Mouse (Mus musculus) liver, adult 2 months (tissue): ENCODE measurements around the gene Nup188. TPM values are rescaled to one million over a fixed set of nuclear protein-coding genes. Genes with fewer than 3 reads are reported as not detected.

Experiments used
- DNase-seq: peaks from one replicate; pipeline ENCODE4 v3.0.0-alpha.2; 2011; ENCODE audit warnings: low read depth, low spot score; ENCODE audit errors: extremely low read depth
- H3K27ac ChIP-seq: fragments of 200-500 bp; replicated peaks from 2 replicates; pipeline ENCODE4 v1.5.1; 2012; ENCODE audit warnings: low read depth, mild to moderate bottlenecking, control low read depth, inconsistent platforms, low read length; ENCODE audit not compliant: insufficient read depth
- H3K27me3 ChIP-seq: fragments of 200-500 bp; 2 replicates; pipeline ENCODE4 v1.6.1; 2012; ENCODE audit warnings: mild to moderate bottlenecking, moderate library complexity, low read length, inconsistent platforms; ENCODE audit not compliant: control insufficient read depth, insufficient read depth
- H3K36me3 ChIP-seq: fragments of 200-500 bp; 2 replicates; pipeline ENCODE4 v1.6.1; 2012; ENCODE audit warnings: low read length, inconsistent platforms; ENCODE audit not compliant: control insufficient read depth, insufficient read depth
- H3K4me1 ChIP-seq: fragments of 200-500 bp; 2 replicates; pipeline ENCODE4 v1.6.1; 2011; ENCODE audit warnings: low read length; ENCODE audit not compliant: control insufficient read depth, insufficient read depth
- H3K4me3 ChIP-seq: fragments of 200-500 bp; 2 replicates; pipeline ENCODE4 v1.5.1; 2011; ENCODE audit warnings: low read depth, mild to moderate bottlenecking, control low read depth, low read length, moderate library complexity; ENCODE audit not compliant: insufficient read depth
- H3K79me2 ChIP-seq: fragments of 200-500 bp; 2 replicates; pipeline ENCODE4 v1.6.1; 2012; ENCODE audit warnings: inconsistent platforms, mild to moderate bottlenecking, low read length, moderate library complexity; ENCODE audit not compliant: control insufficient read depth, insufficient read depth
- H3K9ac ChIP-seq: fragments of 200-500 bp; 2 replicates; pipeline ENCODE4 v1.6.1; 2012; ENCODE audit warnings: low read depth, mild to moderate bottlenecking, control low read depth, inconsistent platforms, low read length
- CTCF ChIP-seq: fragments of 200-500 bp; IDR thresholded peaks from 2 replicates; pipeline ENCODE4 v1.5.1; 2011; ENCODE audit warnings: low read depth, low read length, control low read depth
- POLR2A ChIP-seq: fragments of 200-500 bp; IDR thresholded peaks from 2 replicates; pipeline ENCODE4 v1.6.1; 2011; ENCODE audit warnings: low read length, control low read depth; ENCODE audit not compliant: insufficient read depth; ENCODE audit errors: extremely low read depth
- WGBS: fragments of 180-500 bp; shearing (Covaris S2); methylation state at CpG from one replicate; pipeline ENCODE4 v1.1.7; 2018; 5-methylcytosine and 5-hydroxymethylcytosine counted together
- polyA plus RNA-seq: library from polyadenylated mRNA; depleted of rRNA; stranded (reverse); fragments of >200 nt; gene quantifications from 2 replicates; pipeline ENCODE4 v1.2.3, GENCODE M21; 2012
- total RNA-seq: library from RNA; depleted of rRNA; stranded (reverse); fragments of >200 nt; gene quantifications from 2 replicates; pipeline ENCODE4 v1.2.3, GENCODE M21; 2014

The Nup188 gene
- total and polyA plus RNA-seq, 2 experiments: 4.1 to 9.6 TPM

DNA sequence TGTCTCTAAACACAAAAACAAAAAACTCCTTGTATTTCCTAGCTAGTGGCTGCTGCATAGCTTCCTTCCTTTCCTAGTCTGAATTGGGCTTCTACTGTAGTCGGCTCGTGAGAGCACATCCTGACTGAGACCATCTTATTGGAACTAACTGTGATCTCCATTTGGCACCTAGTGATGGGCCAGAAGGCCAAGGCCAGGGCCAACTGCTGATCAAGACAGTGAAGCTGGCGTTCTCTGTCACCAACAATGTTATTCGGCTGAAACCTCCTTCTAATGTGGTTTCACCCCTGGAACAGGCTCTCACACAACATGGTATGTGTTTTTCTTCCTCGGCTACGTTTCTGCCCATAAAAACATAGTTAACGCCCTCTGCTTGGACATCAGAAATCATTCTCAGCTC is 41.1 kb downstream of the Nup188 start:
- Histone ChIP-seq H3K9ac (no peak overlapping the region), H3K36me3 (peaks cover 44% of the 10 kb centered on the region), H3K79me2 (no peaks in the 10 kb centered on the region), H3K27ac (no peak overlapping the region), H3K27me3 (no peaks in the 10 kb centered on the region), H3K4me1 (no peaks in the 10 kb centered on the region), H3K4me3 (no peak overlapping the region)
- TF ChIP-seq CTCF: no peak
- WGBS: 92% methylated on average over 7 of the region's 7 CpGs
- DNase-seq: no peak

DNA sequence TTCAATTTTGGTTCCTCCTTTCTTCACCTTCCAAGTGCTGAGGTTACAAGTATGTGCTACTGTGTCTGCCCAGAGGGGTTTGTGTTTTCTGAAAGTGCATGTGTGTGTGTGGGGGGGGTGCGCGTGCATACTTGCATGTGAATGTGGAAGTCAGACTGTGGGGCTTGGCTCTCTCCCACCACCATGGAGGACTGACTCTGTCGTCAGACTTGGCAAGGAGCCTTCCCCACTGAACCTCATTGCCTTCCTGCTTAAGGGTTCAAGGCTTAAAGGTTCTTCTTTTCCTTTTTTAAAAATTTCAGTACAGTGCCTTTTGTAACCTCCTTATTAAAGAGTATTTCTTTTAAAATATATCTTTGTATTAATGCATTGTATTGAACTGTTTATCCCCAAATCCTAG is 42.6 kb downstream of the Nup188 start:
- Histone ChIP-seq H3K36me3 (peaks cover 38% of the 10 kb centered on the region), H3K79me2 (no peaks in the 10 kb centered on the region), H3K4me3 (no peak overlapping the region), H3K27ac (no peak overlapping the region), H3K9ac (no peak overlapping the region), H3K27me3 (no peaks in the 10 kb centered on the region), H3K4me1 (no peaks in the 10 kb centered on the region)
- TF ChIP-seq POLR2A (no peak), CTCF (no peak)
- WGBS: 73% methylated on average over 3 of the region's 3 CpGs
- DNase-seq: no peak

DNA sequence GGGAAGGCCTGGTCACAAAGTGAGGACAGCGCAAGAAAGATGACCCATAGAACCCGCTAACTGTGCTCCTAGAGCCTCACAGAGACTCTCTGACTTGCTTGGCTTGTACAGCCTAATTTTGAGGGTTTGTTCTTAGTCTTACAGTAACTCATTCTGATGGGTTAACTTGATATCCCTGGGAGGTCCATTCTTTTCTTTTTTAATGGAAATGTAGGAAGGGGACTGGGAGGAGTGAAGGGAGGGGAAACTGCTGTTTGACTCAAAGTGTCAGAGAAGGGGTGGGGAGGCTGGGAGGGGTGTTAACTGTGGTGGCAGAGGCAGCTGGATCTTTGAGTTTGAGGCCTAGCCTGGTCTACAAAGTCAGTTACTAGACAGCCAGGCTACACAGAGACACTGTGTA is 49.1 kb downstream of the Nup188 start:
- Histone ChIP-seq H3K27ac (no peak overlapping the region), H3K9ac (no peak overlapping the region), H3K79me2 (no peaks in the 10 kb centered on the region), H3K4me3 (no peak overlapping the region), H3K36me3 (peaks cover 18% of the 10 kb centered on the region), H3K4me1 (no peaks in the 10 kb centered on the region), H3K27me3 (no peaks in the 10 kb centered on the region)
- no peak for TF ChIP-seq CTCF
- TF ChIP-seq POLR2A: no peak
- no peak for DNase-seq
- 96% methylated on average over 2 of the region's 2 CpGs for WGBS

DNA sequence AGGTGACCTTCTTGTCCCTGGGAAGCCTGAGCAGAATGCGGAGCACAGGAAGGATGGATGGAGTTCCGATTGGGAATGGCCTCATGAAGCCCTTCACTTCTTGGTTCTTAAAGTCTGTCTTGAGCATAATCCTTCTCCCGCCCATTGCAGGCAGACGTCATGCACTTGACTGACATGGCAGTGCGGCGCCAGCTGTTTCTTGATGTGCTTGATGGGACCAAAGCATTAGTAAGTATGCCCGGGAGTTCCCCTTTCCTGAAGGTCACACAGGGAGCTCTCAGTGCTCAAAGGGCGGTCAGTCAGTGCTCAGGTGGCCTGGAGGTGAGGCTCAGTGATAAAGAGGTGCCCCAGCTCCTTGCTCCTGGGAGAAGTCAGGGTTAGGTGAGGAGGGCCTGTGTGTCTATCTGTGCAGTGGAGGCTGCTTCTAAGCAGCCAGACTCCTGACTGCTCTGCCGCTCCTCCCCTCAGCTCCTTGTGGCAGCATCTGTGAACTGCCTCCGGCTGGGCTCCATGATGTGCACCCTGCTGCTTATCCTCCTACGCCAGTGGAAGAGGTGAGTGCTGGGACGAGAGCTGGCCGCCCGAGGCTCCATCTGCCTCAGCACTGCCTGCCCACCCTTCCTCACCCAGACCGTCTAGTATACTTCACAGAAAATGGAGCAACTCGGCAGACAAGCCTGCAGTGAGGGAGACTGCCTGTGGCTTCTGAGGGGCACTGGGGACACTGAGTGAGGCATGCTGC is 50.1 kb downstream of the Nup188 start:
- Histone ChIP-seq H3K27ac (no peak overlapping the region), H3K27me3 (no peaks in the 10 kb centered on the region), H3K4me1 (no peaks in the 10 kb centered on the region), H3K9ac (no peak overlapping the region), H3K36me3 (peaks cover 20% of the 10 kb centered on the region), H3K79me2 (no peaks in the 10 kb centered on the region), H3K4me3 (no peak overlapping the region)
- no peak for DNase-seq
- WGBS: 93% methylated on average over 16 of the region's 16 CpGs
- TF ChIP-seq CTCF (no peak), POLR2A (no peak)

DNA sequence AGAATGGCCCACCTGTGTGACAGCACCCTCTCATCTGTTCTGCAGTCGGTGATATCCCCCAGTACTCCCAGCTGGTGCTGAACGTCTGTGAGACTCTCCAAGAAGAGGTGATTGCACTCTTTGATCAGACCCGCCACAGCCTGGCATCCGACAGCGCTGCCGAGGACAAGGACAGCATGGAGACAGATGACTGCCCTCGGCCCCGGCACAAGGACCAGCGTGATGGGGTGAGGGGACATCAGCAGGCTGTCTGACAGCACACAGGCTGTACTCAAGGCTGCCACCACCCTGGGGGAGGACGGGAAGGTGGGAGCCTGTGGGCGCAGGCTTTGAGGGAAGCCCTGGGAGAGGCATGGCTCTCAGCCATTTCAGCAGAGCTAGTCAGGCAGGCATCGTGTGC is 51.0 kb downstream of the Nup188 start:
- WGBS: 92% methylated on average over 12 of the region's 12 CpGs
- Histone ChIP-seq H3K79me2 (no peaks in the 10 kb centered on the region), H3K36me3 (peaks cover 18% of the 10 kb centered on the region)

DNA sequence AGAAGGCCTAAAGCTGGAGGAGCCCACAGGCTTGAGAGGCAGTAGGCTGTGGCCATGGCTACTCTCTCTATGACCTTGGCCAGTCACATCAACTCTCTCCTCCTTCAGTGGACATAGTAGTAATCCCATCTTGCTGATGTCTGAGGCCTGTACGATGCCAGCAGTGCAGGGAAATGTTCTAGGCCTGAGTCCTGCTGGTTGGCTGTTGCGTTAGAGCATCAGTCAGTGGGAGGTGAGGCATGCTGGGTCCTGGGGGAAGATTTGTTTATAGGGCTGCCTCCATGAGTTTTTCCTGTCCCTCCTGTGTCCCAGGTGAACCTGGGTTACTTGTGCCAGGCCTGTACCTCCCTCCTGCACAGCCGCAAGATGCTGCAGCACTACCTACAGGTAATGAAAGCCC is 55.9 kb downstream of the Nup188 start:
- WGBS: 96% methylated on average over 3 of the region's 3 CpGs
- H3K36me3 ChIP-seq: peaks cover 10% of the 10 kb centered on the region

More for the DNA sequence above, 51.0 kb downstream of the Nup188 start:
- H3K4me1 ChIP-seq: no peaks in the 10 kb centered on the region
- no peaks in the 10 kb centered on the region for H3K27me3 ChIP-seq
- no peak overlapping the region for H3K27ac ChIP-seq
- TF ChIP-seq POLR2A (no peak), CTCF (no peak)
- DNase-seq: no peak
- no peak overlapping the region for H3K4me3 ChIP-seq
- no peak overlapping the region for H3K9ac ChIP-seq

More for the DNA sequence above, 55.9 kb downstream of the Nup188 start:
- H3K79me2 ChIP-seq: no peaks in the 10 kb centered on the region
- no peak overlapping the region for H3K9ac ChIP-seq
- TF ChIP-seq CTCF (no peak), POLR2A (no peak)
- H3K4me3 ChIP-seq: no peak overlapping the region
- DNase-seq: no peak
- H3K4me1 ChIP-seq: no peaks in the 10 kb centered on the region
- H3K27me3 ChIP-seq: no peaks in the 10 kb centered on the region
- no peak overlapping the region for H3K27ac ChIP-seq
